Mouse (Mus musculus) mouse trophoblast stem cell (cell line): ENCODE results near the gene Gm20916.
"Not testable (repeated sequence)": the region's sequence is repeated elsewhere in the genome, so short reads cannot be mapped to it uniquely, and the experiment has no call there.

ENCODE experiments used
- in situ Hi-C, 2 experiments: fragments of 300-500 bp; cut with MseI, MboI; formaldehyde crosslinking; loops; 2 replicates in 1 of 2; 3 replicates in 1 of 2; pipeline ENCODE4 v1.15.1; 2025

Gene Gm20916

DNA sequence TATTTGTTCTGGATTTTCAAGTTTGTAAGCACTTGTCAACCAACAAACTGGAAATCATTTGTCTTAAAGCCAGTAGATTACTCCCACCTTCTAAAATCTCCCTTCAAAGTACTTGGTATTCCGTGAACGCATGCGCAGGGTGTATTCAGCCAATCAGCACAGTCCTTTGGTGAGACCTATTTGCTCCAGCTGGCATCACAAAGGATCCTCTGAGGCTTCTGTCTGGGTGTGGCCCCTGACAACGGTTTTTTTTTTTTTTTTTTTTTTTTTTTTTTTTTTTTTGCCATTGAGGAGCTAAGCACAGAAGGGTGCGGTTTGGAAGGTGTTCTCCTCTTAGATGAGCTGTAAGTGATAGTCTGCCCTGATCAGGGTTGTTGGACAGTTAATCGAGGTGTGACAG is at the start of gene Gm20916:
Gm20916 (plus strand) TSS at position 301 of the 400 bp plus-strand sequence.
- in situ Hi-C loops = not testable (repeated sequence)
